Mouse (Mus musculus) neural tube, embryonic 15.5 days (tissue): ENCODE data around the gene Pir. TPM values are rescaled to one million over a fixed set of nuclear protein-coding genes. Genes with fewer than 3 reads are reported as not detected.

Source experiments
- ATAC-seq: fragments of 200-750 bp; cut with Nextera tagmentation; 2 replicates; pipeline ENCODE4 v1.8.0; 2017; ENCODE audit warnings: mild to moderate bottlenecking, moderate TSS enrichment, moderate library complexity; ENCODE audit not compliant: low FRiP score
- H3K27ac ChIP-seq: fragments of 300-500 bp; sonication (generic); replicated peaks from 2 replicates; pipeline ENCODE4 v1.5.1; 2015; ENCODE audit warnings: mild to moderate bottlenecking, inconsistent platforms
- H3K27me3 ChIP-seq: fragments of 300-500 bp; sonication (generic); replicated peaks from 2 replicates; pipeline ENCODE4 v1.6.1; 2015; ENCODE audit warnings: inconsistent platforms
- H3K36me3 ChIP-seq: fragments of 300-500 bp; sonication (generic); 2 replicates; pipeline ENCODE4 v1.6.1; 2015; ENCODE audit warnings: inconsistent platforms
- H3K4me1 ChIP-seq: fragments of 300-500 bp; sonication (generic); 2 replicates; pipeline ENCODE4 v1.6.1; 2015; ENCODE audit warnings: inconsistent platforms
- H3K4me2 ChIP-seq: fragments of 300-500 bp; sonication (generic); 2 replicates; pipeline ENCODE4 v1.6.1; 2015; ENCODE audit warnings: inconsistent platforms, mild to moderate bottlenecking, moderate library complexity
- H3K4me3 ChIP-seq: fragments of 300-500 bp; sonication (generic); replicated peaks from 2 replicates; pipeline ENCODE4 v1.5.1; 2015; ENCODE audit warnings: mild to moderate bottlenecking, inconsistent platforms
- H3K9ac ChIP-seq: fragments of 300-500 bp; sonication (generic); replicated peaks from 2 replicates; pipeline ENCODE4 v1.6.1; 2015; ENCODE audit warnings: mild to moderate bottlenecking, inconsistent platforms
- H3K9me3 ChIP-seq: fragments of 300-500 bp; sonication (generic); replicated peaks from 2 replicates; pipeline ENCODE4 v1.6.1; 2016; ENCODE audit warnings: inconsistent platforms
- WGBS: fragments of 180-500 bp; shearing (Covaris S2); methylation state at CpG from one replicate; pipeline ENCODE4 v1.1.7; 2015; ENCODE audit warnings: mixed read lengths; 5-methylcytosine and 5-hydroxymethylcytosine counted together
- polyA plus RNA-seq: library from polyadenylated mRNA; unstranded; fragments of >200 nt; fragmentation: Nextera tagmentation; extraction: Ambion mirVana; gene quantifications from 2 replicates; pipeline ENCODE4 v1.2.1, GENCODE M21; 2015

Pir gene
- polyA plus RNA-seq, 1 experiment from 2014 or later: 3.0 TPM

- Histone ChIP-seq H3K4me3 (no peak overlapping the region), H3K9me3 (no peaks in the 10 kb centered on the region), H3K27ac (no peak overlapping the region), H3K4me2 (no peak overlapping the region), H3K27me3 (no peaks in the 10 kb centered on the region), H3K36me3 (no peaks in the 10 kb centered on the region), H3K4me1 (no peaks in the 10 kb centered on the region), H3K9ac (no peak overlapping the region)
- WGBS: 86% methylated on average over 4 of the region's 4 CpGs
- no peak for ATAC-seq
These were observed 69.4 kb downstream of the Pir start for GRCm38 (mm10) chrX:164338591-164338990.

GRCm38 (mm10) chrX:164345359-164345938 is 76.3 kb downstream of the Pir start:
- H3K27ac ChIP-seq: no peak overlapping the region
- no peaks in the 10 kb centered on the region for H3K36me3 ChIP-seq
- WGBS: 96% methylated on average over 4 of the region's 4 CpGs
- H3K9ac ChIP-seq: no peak overlapping the region
- H3K4me2 ChIP-seq: no peak overlapping the region
- H3K4me3 ChIP-seq: no peak overlapping the region
- no peaks in the 10 kb centered on the region for H3K9me3 ChIP-seq
- no peaks in the 10 kb centered on the region for H3K27me3 ChIP-seq
- no peak for ATAC-seq
- H3K4me1 ChIP-seq: no peaks in the 10 kb centered on the region

GRCm38 (mm10) chrX:164348937-164349336 is 79.8 kb downstream of the Pir start:
- H3K36me3 ChIP-seq: no peaks in the 10 kb centered on the region
- 84% methylated on average over 3 of the region's 3 CpGs for WGBS
- H3K27ac ChIP-seq: no peak overlapping the region
- no peaks in the 10 kb centered on the region for H3K9me3 ChIP-seq
- ATAC-seq: no peak
- H3K4me2 ChIP-seq: no peak overlapping the region
- H3K4me1 ChIP-seq: no peaks in the 10 kb centered on the region
- H3K4me3 ChIP-seq: no peak overlapping the region
- no peaks in the 10 kb centered on the region for H3K27me3 ChIP-seq
- H3K9ac ChIP-seq: no peak overlapping the region

GRCm38 (mm10) chrX:164365153-164365865 is 96.1 kb downstream of the Pir start:
- WGBS: 89% methylated on average over 4 of the region's 4 CpGs

GRCm38 (mm10) chrX:164370576-164370975 is 101.4 kb downstream of the Pir start:
- Histone ChIP-seq H3K9ac (no peak overlapping the region), H3K9me3 (no peaks in the 10 kb centered on the region), H3K4me3 (no peak overlapping the region), H3K27me3 (no peaks in the 10 kb centered on the region; the same call in 1 of the 2 replicates), H3K4me1 (no peaks in the 10 kb centered on the region), H3K36me3 (no peaks in the 10 kb centered on the region), H3K4me2 (no peak overlapping the region), H3K27ac (no peak overlapping the region)
- WGBS: 70% methylated on average over 3 of the region's 3 CpGs
- ATAC-seq: no peak

More at GRCm38 (mm10) chrX:164365153-164365865, 96.1 kb downstream of the Pir start:
- Histone ChIP-seq H3K27ac (no peak overlapping the region), H3K4me2 (no peak overlapping the region), H3K9me3 (no peaks in the 10 kb centered on the region), H3K36me3 (no peaks in the 10 kb centered on the region), H3K27me3 (0 out of 2 replicates have a peak, but pooled peaks cover 3% of the 10 kb centered on the region), H3K9ac (no peak overlapping the region), H3K4me3 (no peak overlapping the region), H3K4me1 (no peaks in the 10 kb centered on the region)
- no peak for ATAC-seq

- no peaks in the 10 kb centered on the region for H3K4me1 ChIP-seq
- 41% methylated on average over 3 of the region's 3 CpGs for WGBS
- H3K27ac ChIP-seq: no peak within 1 kb of the TSS
- ATAC-seq: no peak
- H3K9me3 ChIP-seq: no peaks in the 10 kb centered on the region
- no peak within 1 kb of the TSS for H3K4me3 ChIP-seq
- H3K9ac ChIP-seq: no peak within 1 kb of the TSS
- H3K4me2 ChIP-seq: no peak within 1 kb of the TSS
- H3K27me3 ChIP-seq: no peaks in the 10 kb centered on the region; the same call in 1 of the 2 replicates
- H3K36me3 ChIP-seq: no peaks in the 10 kb centered on the region
These were observed 103.9 kb downstream of the Pir start, which contains the start of gene Vegfd for GRCm38 (mm10) chrX:164373081-164373480. Gene Vegfd (plus strand): TSS chrX:164373378.

GRCm38 (mm10) chrX:164374586-164374985 is 105.4 kb downstream of the Pir start:
- Histone ChIP-seq H3K4me3 (no peak overlapping the region), H3K4me1 (no peaks in the 10 kb centered on the region), H3K9ac (no peak overlapping the region), H3K27me3 (no peaks in the 10 kb centered on the region; the same call in 1 of the 2 replicates), H3K4me2 (no peak overlapping the region), H3K36me3 (no peaks in the 10 kb centered on the region), H3K27ac (no peak overlapping the region), H3K9me3 (no peaks in the 10 kb centered on the region)
- ATAC-seq: no peak
- WGBS: 67% methylated on average over 5 of the region's 5 CpGs

- Histone ChIP-seq H3K4me1 (0 out of 2 replicates have a peak, but pooled peaks cover 2% of the 10 kb centered on the region), H3K27ac (no peak overlapping the region), H3K4me2 (no peak overlapping the region), H3K36me3 (no peaks in the 10 kb centered on the region), H3K4me3 (no peak overlapping the region), H3K9ac (no peak overlapping the region), H3K27me3 (peaks cover 2% of the 10 kb centered on the region; the same call in 1 of the 2 replicates), H3K9me3 (no peaks in the 10 kb centered on the region)
- no peak for ATAC-seq
- WGBS: 86% methylated on average over 4 of the region's 4 CpGs
These were observed 110.5 kb downstream of the Pir start for GRCm38 (mm10) chrX:164379721-164380120.

- Histone ChIP-seq H3K9me3 (no peaks in the 10 kb centered on the region), H3K27me3 (peaks cover 2% of the 10 kb centered on the region; the same call in 1 of the 2 replicates), H3K9ac (peak overlapping the region; percentile 10; the same call in 1 of the 2 replicates), H3K4me1 (0 out of 2 replicates have a peak, but pooled peaks cover 2% of the 10 kb centered on the region), H3K4me2 (peak overlapping the region; percentile 76), H3K27ac (no peak overlapping the region), H3K4me3 (peak overlapping the region; percentile 44), H3K36me3 (no peaks in the 10 kb centered on the region)
- peak; percentile 99 for ATAC-seq
- WGBS: 23% methylated on average over 33 of the region's 33 CpGs
These were observed 112.6 kb downstream of the Pir start for GRCm38 (mm10) chrX:164381618-164382408.

- H3K4me3 ChIP-seq: no peak overlapping the region
- H3K4me1 ChIP-seq: no peaks in the 10 kb centered on the region
- WGBS: 82% methylated on average over 4 of the region's 4 CpGs
- no peak overlapping the region for H3K27ac ChIP-seq
- H3K27me3 ChIP-seq: 0 out of 2 replicates have a peak, but pooled peaks cover 3% of the 10 kb centered on the region
- no peak overlapping the region for H3K4me2 ChIP-seq
- ATAC-seq: no peak
- no peak overlapping the region for H3K9ac ChIP-seq
- no peaks in the 10 kb centered on the region for H3K9me3 ChIP-seq
- no peaks in the 10 kb centered on the region for H3K36me3 ChIP-seq
These were observed 124.9 kb downstream of the Pir start for GRCm38 (mm10) chrX:164394091-164394490.

- H3K4me1 ChIP-seq: no peaks in the 10 kb centered on the region
- 0 out of 2 replicates have a peak, but pooled peaks cover 3% of the 10 kb centered on the region for H3K27me3 ChIP-seq
- no peak overlapping the region for H3K9ac ChIP-seq
- 65% methylated on average over 3 of the region's 3 CpGs for WGBS
- no peaks in the 10 kb centered on the region for H3K36me3 ChIP-seq
- no peak overlapping the region for H3K4me2 ChIP-seq
- no peak overlapping the region for H3K27ac ChIP-seq
- H3K4me3 ChIP-seq: no peak overlapping the region
- no peaks in the 10 kb centered on the region for H3K9me3 ChIP-seq
- ATAC-seq: peak; percentile 50; the same call in 1 of the 2 replicates
These were observed 129.3 kb downstream of the Pir start for GRCm38 (mm10) chrX:164398456-164398855.
